Mouse (Mus musculus): ENCODE measurements around the gene Tnfrsf21.

The Tnfrsf21 gene

DNA sequence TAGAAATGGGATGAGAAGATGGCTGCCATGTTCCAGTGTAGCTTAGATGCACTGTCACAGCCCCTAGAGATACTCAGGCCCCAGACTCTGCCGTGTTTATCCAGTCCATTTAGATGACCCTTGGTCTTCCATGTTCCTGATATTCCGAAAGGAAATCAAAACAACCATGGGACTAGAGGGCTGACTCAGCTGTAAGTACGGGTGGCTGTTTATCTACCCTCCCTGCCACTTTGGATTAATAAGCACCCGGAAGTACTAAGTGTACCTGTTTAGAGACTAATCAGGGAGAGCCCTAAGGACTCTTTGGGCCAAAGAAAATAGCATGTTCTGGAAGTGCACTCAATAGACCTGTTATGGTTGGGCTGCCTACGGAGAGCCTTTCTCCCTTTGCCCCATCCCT is 64.9 kb downstream of the Tnfrsf21 start:
- no peak for DNase-seq

DNA sequence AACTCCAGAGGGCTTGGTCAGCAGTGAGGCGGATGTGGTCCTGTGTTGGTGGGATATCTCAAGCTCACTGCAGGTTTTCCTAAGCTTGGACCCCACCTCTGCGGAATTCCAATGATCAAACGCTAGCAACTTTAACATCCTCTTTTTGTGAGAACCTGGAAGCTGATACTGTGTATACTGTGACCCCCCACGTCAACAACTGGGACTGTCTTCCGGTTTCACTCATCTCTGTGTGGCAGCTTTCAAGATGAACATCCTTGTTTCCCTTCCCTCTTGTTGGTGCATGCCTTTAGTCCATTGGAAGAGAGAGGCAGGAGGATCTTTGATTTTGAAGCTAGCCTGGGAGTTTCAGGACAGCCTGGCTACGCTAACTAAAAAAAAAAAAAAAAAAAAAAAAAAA is 73.1 kb downstream of the Tnfrsf21 start:
- no peak for DNase-seq

DNA sequence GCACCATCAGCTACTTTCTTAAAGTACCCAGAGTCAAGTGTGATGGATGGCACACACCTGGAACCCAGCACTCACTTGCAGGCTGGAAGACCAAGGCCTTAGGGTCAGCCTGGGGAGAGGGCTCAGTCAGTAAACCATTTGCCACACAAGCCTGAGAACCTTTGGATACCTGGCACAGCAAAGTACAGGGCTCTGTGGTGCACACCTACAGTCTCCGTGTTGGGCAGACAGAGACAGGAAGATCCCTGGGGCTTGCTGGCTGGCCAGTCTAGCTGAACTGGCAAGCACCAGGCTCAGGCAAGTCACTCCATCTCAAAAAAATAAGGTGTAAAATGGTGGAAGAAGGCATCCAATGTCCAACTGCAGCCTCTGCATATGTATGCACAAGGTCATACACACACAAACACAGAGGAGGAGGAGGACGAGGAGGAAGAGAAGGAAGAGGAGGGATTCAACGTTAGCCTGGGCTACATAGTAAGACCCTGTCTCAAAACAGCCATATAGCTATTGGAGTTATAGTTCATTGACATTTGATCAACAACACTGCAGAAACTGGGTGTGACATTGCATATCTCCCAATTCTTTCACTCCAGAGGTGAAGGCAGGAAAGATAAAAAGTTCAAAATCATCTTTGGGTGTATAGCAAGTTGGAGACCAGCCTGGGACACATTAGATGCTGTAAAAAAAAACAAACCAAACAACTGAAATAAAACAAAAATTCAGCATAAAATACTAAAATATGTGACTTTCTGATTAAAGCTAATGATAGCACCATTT is 74.8 kb downstream of the Tnfrsf21 start:
- no peak for DNase-seq

DNA sequence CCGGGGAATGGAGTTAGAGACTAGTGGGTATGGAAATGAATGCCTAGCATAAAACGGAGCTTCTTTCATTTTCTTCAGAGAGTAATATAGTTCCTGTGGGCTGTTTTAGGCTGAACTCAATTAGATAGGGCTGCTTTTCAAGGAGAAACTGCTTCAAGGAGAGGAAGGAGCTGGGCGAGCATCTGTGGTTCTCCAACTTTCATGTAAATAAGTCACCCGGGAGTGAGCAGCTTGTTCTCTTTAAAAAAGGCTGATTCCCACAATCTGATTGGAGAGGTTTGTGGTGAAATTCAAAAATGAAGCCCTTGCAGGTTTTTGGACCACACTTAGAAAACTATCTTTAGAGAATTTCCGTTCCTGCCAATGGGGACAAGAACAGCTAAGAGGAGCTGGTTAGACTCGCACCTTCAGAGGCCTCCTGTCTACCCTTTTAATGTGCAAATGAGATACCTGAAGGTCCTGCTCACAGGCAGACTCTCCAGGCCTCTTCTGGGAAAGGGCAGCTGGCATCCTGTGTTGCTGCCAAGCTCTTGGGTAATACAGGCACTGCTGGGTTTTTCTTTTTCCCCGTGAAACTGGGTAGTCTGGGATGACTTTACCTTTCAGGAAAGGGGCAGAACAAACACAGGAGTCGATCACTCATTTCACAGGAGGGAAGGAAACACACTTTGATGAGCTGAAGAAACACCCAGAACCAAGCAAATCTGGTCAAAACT is 76.1 kb downstream of the Tnfrsf21 start:
- DNase-seq: no peak

DNA sequence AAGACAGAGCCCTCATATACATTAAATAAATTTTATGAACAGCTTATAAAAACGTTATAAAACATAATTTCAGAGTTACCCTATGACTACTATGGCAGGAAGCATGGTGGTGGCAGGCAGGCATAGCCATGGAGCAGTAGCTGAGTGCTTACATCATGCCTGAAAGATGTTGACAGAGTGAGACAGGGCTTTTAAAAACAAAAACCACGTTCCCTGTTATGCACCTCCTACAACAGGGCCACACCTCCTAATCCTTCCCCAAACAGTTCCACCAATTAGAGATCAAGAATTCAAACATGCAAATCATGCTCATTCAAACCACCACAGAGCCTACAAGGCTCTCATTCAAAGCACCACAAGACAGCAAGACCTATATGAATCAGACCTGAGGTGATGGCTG is 77.9 kb downstream of the Tnfrsf21 start:
- no peak for DNase-seq

DNA sequence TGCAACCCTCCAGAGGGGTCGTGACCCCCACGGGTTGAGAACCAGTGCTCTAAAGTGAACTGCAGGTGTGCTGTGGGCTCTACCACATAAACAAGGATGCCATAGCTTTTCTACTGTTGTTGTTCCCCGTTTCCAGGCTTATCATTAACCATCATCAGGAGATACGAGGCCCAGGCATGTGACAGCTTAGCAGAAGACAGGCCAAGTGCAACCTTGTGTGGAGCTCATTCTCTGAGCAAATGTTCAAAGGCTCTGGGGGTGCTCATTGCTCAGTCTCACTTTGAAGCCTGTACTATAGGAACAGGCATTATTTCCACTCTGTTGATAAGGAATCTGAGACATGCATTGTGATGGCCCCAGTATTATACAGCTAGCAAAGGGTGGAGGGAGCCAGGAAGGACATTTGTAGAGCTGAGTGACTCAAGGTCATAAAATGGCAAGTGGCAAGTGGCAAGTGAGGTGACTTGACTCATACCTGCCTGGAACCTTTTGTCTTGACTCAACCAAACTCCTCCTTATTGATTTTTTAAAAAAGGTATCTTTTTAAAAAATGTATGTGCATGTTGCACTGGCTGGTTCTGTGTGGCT is 80.8 kb downstream of the Tnfrsf21 start:
- no peak for DNase-seq

DNA sequence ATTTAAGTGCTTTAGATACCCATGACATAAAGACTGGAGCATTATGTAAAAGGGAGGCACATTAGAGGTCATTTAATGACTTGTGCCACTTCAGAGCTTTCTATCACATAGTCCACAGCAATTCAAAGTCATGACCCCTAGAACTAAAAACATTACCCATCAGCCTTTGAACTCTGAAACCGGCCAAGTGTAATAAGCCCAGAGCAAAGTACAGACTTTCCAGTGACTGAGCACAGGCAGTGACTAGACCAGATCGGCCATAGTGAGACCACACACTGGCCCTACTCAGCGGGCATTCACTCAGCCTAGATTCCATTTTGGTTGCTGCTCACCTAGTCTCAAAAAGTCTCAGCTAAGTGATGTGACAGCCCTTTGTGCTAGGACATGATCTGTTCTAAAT is 89.8 kb downstream of the Tnfrsf21 start:
- DNase-seq: no peak

DNA sequence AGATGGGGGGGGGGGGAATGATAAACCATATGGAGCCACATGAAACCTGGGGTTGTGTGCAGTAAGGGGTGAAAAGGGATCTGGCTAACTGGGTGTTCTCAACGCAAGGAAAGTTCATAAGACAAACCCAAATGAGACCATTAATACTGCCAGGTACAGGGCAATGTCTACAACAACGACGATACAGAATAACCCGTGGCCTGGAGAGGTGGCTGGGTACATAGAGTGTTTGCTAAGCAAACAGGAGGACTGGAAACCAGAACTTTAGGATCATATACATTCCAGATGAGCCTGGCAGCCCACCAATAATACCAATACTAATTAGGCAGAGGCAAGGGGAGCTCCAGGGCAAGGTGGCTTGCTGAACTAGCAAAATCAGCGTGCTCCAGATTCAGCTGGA is 91.0 kb downstream of the Tnfrsf21 start:
- no peak for DNase-seq

DNA sequence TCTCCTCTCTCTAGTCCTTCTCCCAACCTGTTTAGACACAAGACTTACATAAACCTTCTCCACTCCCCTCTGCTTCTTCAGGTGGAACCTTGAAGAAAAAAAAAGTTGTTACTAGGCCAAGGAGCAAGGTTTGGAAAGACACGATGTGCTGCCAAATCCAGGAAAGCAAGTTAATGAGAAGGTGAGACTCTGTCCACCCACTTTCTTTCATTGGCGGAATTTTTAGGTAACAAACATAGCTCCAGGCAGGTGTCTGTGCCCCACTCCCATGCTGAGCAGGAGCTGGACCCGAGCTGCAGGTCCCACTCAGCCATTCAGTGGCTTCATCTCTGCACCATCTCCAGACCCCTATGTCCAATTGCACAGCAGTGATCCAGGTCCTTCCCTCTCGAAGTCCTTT is 93.1 kb downstream of the Tnfrsf21 start:
- no peak for DNase-seq

DNA sequence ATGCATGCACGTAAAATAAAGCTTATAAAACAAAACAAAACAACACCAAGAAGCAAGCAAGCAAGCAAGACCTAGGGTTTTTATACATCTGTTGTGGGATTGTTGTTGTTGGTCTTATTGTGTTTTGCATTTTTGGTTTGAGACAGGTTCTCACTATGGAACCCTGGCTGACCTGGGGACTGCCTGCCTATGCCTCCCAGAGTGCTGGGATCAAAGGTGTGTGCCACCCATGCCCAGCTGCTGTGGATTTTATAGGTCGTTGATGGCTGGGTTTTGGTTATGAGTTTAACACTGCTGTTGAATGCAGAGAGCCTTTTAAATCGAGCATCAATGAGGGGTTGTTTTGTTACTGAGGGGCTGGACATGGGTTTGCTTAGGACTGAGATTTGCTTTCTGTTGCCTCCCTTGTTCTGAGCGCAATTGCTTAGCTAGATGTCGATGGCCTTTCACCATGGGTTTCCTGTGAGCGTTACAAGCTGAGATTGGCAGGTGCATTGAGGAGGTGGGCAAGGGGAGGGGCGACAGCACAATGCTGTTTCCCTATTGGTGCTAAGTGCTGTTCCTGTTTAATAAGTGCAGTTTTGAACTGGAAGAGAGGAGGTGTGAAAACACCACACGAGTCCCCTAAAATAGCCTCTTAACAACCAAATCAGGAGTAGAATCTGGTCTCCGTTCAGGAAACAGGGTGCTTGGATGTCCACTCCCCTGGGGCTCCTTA is 94.0 kb downstream of the Tnfrsf21 start:
- no peak for DNase-seq

DNA sequence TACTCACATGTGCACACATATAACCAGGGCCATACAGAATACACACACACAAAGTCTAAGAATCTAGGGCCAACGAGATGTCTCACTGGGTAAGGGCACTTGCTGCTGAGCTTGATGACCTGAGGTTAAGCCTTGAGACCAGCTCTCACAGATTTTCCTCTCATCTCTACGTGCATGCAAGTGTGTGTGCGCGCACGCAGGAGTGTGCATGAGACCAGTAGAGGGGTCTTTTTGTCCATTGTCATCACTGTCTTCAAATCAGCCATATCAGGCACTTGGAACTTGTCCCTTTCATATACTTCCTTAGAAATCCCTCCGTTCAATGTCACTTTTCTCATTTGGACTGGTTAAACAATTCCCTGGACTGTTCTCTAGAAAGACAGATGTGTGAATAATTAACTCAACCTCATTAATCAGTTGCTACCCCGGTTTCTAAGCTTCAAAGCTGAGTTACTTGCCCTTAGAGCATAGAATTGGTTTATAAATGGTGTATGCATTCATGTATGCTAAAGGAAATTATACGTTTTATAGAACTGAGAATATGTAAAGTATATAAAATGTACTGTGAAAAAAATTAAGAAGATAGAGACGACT is 97.1 kb downstream of the Tnfrsf21 start:
- DNase-seq: no peak

DNA sequence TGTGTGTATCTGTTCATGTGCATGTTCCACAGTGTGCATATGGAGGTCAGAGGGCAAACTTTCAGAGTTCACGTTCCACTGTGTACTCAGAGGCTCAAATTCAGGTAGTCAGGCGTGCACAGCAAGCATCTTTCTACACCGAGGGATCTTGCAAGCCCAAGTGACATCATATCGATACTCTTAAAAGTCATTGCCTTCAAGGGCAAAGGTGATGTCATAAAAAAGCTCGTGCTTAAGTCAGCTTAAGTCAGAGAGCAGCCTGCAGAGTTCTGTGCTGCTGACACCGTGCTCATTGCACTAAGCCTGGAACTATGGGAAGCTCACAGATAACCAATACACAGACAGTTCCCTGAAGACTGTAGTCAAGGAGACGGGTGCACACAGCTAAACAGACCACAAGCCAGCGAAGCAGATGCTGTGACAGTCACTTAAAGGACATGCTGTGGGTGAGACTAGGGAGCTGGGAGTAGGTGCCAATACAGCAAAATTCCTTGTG is 97.8 kb downstream of the Tnfrsf21 start:
- DNase-seq: no peak

DNA sequence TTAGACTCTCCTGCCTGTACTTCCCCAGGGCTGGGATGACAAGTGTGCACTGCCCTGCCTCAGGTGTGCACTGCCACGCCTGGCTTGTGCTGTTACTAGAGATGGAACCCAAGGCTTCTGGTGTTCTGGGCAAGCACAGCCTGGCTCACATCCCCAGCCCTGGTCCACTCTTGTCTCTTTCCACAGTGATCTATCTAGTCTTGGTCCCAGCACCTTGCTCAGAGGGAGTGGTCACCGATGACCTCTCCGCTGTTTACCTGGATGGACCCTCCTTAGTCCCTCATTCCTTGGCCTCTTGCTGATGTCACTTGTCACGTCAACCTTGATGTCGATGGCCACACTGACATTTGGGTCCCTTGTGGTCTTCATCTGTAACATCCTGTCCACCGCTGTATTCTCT is 98.6 kb downstream of the Tnfrsf21 start:
- DNase-seq: no peak

DNA sequence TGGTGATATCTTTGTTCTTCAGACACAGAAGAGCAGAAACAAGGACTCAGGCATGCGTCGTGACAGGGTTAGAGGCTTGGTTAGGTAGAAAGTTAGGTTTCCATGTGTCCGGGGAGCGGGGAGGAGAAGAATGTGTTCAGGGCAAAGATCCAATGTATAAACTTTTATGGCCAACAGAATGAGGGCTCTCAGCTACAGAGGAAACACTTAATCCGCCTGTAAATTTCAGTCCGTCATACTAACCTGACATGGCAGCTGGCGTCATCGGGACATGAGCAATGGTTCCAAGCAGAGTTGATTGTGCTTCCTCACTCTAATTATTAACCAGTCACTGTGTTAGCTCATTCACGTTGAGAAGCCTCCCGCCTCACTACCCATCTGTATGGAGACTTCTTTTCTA is 100.4 kb downstream of the Tnfrsf21 start:
- DNase-seq: no peak

DNA sequence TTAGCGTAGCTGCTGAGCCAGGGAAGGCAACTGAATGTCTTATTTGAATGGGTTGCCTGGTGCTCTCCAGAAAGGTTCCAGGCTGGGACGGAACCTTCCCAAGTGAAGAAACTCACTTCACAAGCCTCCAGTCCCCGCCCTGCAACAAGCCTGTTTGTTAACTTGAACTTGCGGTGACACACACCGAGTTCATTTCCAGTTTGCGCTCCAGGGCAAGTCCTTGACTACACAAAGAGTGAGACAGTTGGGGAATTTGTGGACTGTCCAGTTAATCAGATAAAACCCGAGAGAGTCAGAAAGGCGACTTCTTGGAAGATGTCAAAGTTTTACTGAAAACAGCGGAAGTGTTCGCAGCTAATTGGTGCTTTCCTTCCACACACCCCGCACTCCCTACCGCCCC is 103.1 kb downstream of the Tnfrsf21 start:
- DNase-seq: no peak

DNA sequence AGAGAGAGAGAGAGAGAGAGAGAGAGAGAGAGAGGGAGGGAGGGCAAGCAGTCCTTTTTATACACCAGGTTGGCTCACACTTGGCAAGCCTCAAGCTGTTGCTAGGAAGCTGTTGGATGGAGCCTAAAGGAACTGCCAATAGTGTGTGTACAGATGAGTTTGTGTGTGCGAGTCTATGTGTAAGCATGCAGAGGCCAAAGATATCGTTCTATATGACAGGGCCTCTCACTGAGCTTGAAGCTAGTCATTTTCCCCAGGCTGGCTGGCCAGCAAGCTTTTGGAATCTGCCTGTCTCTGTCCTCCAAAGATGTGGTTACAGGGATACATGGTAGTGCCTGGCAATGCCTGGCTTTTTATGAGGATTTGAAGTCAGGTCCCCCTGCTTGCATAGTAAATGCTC is 104.7 kb downstream of the Tnfrsf21 start:
- no peak for DNase-seq

DNA sequence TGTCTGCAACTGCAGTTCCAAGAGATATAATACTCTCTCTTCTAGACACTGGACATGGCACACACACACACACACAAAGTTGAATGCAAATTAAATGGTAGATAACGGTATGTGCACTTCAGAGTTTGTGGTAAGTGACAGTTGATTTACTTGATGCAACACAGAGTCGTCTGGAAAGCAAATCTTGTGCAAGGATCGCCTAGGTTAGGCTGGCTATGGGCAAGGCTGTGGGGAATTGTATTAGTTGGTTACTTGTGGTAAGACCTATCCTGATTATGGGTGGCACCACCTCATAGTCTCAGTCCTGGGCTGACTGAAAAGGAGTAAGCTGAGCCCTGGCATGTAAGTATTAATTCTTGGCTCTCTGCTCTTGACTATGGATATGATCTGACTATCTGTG is 112.0 kb downstream of the Tnfrsf21 start:
- no peak for DNase-seq

DNA sequence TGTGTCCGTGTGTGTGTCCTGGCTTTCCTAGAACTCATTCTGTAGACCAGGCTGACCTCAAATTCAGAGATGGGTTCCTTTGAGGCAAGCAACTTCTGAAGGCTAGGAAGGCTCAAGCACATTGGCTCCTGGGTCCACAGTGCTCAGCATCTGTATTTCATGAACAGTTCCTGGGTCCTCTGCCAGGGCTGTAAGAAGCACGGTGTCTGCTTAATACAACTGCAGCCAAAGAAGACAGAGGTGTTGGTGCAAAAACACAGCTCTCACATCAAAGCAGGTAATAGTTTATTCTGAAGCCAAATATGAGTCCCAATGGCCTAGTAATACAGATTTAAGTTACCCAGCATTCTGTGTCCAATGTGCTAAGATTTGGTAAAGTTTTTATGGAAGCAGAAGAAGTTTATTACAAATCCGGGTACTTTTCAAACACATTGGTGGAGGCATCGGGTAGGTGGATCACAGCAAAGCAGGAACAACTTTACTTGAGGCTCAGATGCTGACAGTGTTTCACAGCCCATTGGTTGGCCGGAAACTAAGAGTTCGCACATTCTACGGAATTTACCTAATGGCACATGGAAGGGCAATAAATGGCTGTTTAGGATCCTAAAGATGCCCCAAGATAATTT is 112.7 kb downstream of the Tnfrsf21 start:
- no peak for DNase-seq

DNA sequence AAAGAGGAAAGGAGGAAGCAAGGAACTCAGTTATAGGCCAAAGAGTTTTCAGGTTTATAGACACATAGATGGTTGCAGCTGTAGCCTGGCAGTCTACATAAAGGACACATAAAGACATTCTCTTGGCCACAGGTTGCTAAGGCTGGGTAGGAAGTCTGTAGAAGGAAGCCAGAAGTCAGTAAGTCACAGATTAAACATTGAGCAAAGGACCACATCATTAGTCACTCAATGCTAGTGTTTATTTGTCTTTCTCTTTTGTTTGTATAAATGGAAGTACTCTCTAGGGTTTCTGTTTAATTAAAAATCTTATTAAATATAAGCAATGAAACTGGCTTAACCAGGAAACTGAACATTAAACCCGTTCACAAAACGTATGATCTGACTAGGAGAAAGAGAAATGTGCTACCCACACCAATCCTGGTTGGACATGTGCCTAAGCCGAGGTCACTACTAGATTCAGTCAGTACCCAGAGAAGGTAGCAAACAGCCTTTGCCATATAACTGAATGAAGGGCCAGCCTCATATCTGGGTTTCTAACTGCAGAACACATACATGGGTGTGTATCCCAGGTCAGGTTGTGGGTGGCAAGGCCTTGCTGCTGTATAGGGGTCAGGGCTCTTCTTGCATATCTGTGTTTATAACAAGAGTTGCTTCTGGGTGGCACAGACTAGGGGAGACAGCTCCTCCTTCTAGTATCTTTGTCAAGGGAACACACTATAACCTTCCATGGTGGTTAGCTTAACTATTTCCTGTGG is 113.9 kb downstream of the Tnfrsf21 start:
- DNase-seq: no peak

DNA sequence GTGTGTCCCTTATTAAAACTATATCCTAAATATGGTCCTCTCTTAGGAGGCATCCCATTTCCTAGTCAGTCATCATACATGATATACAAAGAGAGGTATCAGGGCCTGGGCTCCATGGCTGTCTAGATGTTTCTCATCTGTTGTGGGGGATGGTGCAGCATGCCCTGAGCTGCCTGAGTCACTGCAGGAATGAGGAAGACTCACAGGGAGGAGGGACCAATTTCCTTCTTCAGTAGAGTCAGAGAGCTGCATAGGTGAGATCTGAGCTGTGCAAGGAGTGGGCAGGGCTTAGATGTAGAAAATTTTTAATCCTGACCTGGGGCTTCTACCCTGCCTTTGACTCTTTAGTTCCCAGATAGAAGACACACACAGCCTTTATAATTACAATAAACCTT is 114.5 kb downstream of the Tnfrsf21 start:
- DNase-seq: no peak

DNA sequence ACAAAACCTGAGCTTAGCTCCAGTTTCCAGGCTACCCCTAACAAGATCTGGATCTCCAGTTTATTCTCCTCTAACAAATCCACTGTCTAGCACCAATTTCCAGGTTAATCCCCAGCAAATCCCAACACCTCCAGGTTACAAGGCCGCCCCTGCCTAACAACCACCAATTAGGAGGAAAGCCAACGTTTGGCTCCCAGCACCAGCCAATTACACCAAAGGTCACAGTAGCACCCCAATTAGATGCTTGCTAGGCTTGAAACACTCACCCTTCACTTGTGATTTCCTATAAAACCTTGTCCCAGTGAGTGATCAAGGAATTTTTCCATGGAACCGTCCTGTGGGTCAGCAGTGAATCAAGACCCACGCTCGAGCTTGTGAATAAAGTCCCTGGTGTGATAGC is 116.1 kb downstream of the Tnfrsf21 start:
- DNase-seq: no peak

DNA sequence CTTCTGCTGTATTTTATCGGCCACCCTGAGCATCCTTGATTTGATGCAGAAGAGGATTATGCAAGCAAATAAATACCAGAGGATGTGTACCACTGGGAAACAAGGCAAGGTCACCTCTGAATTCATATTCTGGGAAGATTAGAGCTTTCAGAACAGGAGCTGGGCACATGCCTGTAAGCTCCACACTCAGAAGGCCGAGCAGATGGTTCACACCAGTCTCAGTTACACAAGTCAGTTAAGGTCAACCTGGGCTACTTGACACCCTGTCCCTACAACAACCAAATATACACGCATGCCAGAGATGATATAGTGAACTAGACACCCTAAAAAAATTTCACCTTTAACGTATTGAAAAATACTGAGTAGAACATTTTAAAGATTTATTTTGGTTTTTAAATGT is 116.8 kb downstream of the Tnfrsf21 start:
- DNase-seq: no peak

All from cerebellum, adult 8-10 months (tissue).